Mouse (Mus musculus) heart, embryonic 10.5 days (tissue): ENCODE measurements at regions not wholly inside any gene's neighbourhood (a gene's known extent, or its start where the extent isn't known, plus 50 kb on each side); places are given as distances from the start of the nearest gene placed in this dataset.
A peak's percentile ranks its signal among the peaks of the same experiment; 100 is the strongest.

Source experiments
- DNase-seq: peaks from one replicate; pipeline ENCODE4 v3.0.0-alpha.2; 2017; ENCODE audit warnings: low spot score
- H3K27ac ChIP-seq: fragments of 300-500 bp; sonication (generic); 2 replicates; pipeline ENCODE4 v1.5.1; 2016; ENCODE audit warnings: mild to moderate bottlenecking
- H3K27me3 ChIP-seq: fragments of 300-500 bp; sonication (generic); 2 replicates; pipeline ENCODE4 v1.6.1; 2016; ENCODE audit warnings: mild to moderate bottlenecking; ENCODE audit not compliant: poor library complexity, insufficient read depth, severe bottlenecking
- H3K36me3 ChIP-seq: fragments of 300-500 bp; sonication (generic); 2 replicates; pipeline ENCODE4 v1.6.1; 2016; ENCODE audit warnings: mild to moderate bottlenecking, moderate library complexity
- H3K4me1 ChIP-seq: fragments of 300-500 bp; sonication (generic); 2 replicates; pipeline ENCODE4 v1.6.1; 2016; ENCODE audit warnings: mild to moderate bottlenecking
- H3K4me3 ChIP-seq: fragments of 300-500 bp; sonication (generic); 2 replicates; pipeline ENCODE4 v1.5.1; 2016; ENCODE audit warnings: mild to moderate bottlenecking, moderate library complexity
- H3K9me3 ChIP-seq: fragments of 300-500 bp; sonication (generic); 2 replicates; pipeline ENCODE4 v1.6.1; 2016; ENCODE audit warnings: mild to moderate bottlenecking, moderate library complexity
- WGBS: fragments of 180-500 bp; shearing (Covaris S2); methylation state at CpG from one replicate; pipeline ENCODE4 v1.1.7; 2016; 5-methylcytosine and 5-hydroxymethylcytosine counted together

DNA sequence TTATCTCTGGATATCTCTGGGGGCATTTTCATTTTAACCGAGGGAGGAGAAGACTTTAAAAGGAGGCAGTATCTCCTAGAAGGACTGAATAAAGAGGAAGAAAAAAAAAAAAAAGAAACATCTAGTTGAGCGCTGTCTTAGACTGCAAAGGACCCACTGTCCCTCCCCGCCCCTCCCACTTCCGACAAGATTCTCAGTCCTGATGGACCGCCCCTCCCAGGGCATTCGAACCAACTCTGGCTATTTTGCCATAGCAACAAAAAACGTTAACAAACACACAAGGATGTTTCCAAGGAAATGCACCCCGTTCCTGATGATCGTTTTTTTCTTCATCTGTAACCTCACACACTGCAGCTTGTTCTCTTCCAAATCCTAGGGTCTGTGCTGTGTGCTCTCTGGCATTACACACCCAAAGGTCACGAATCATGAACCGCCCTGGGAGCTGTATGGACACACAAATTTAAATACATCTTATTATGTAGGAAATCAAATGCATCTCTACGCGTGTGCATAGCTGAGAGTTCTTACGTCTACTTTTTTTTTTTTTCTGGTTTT is 75.8 kb downstream of the Rnd3 start:
- no peaks in the 10 kb centered on the region for H3K4me1 ChIP-seq
- DNase-seq: no peak
- no peak overlapping the region for H3K27ac ChIP-seq
- no peaks in the 10 kb centered on the region for H3K27me3 ChIP-seq
- 50% methylated on average over 14 of the region's 14 CpGs for WGBS
- 0 out of 2 replicates have a peak overlapping the region, but pooled peaks have one; percentile 10 for H3K4me3 ChIP-seq
- H3K36me3 ChIP-seq: no peaks in the 10 kb centered on the region
- no peaks in the 10 kb centered on the region for H3K9me3 ChIP-seq

DNA sequence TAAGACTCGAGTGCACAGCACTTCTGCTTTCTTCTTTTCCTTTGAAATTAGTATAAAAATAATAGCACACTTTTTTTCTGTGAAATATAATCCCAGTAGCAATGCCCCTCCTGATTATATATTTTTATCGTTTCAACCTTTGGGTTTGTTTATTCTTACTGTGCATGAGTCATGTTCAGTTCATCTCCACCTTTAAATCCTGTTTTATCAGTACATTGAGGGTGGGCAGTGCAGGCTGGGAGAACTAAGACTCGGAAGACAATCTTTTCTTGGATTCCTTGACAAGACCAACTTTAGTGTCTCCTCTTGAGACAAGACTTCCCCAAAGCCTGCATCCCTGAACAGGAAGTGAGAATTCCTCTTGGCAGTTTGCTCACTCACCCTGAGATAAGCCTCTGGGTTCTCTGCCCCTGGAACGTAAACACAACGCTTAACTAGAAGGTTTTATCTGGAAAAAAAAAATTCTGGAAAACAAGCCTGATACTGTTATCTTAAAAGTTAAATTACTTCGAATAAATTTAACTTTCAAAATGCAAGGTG is 76.5 kb downstream of the Rnd3 start:
- Histone ChIP-seq H3K4me1 (no peaks in the 10 kb centered on the region), H3K9me3 (no peaks in the 10 kb centered on the region), H3K27ac (no peak overlapping the region), H3K36me3 (no peaks in the 10 kb centered on the region), H3K4me3 (0 out of 2 replicates have a peak overlapping the region, but pooled peaks have one; percentile 8), H3K27me3 (no peaks in the 10 kb centered on the region)
- no peak for DNase-seq
- 17% methylated on average over 6 of the region's 6 CpGs for WGBS

- H3K9me3 ChIP-seq: no peaks in the 10 kb centered on the region
- H3K4me1 ChIP-seq: 0 out of 2 replicates have a peak, but pooled peaks cover under 1% of the 10 kb centered on the region
- DNase-seq: no peak
- H3K27me3 ChIP-seq: no peaks in the 10 kb centered on the region
- WGBS: 81% methylated on average over 2 of the region's 2 CpGs
- no peak overlapping the region for H3K27ac ChIP-seq
- no peak overlapping the region for H3K4me3 ChIP-seq
- H3K36me3 ChIP-seq: no peaks in the 10 kb centered on the region
Observed at GRCm38 (mm10) chr2:51070902-51071301, 78.0 kb downstream of the Rnd3 start.

GRCm38 (mm10) chr2:51066423-51066831 is 82.5 kb downstream of the Rnd3 start:
- Histone ChIP-seq H3K27ac (0 out of 2 replicates have a peak overlapping the region, but pooled peaks have one; percentile 10), H3K36me3 (no peaks in the 10 kb centered on the region), H3K4me3 (no peak overlapping the region), H3K4me1 (peaks cover 4% of the 10 kb centered on the region; the same call in 1 of the 2 replicates), H3K27me3 (no peaks in the 10 kb centered on the region), H3K9me3 (no peaks in the 10 kb centered on the region)
- DNase-seq: no peak
- 75% methylated on average over 11 of the region's 11 CpGs for WGBS

GRCm38 (mm10) chr2:51065821-51066220 is 83.1 kb downstream of the Rnd3 start:
- no peak for DNase-seq
- 55% methylated on average over 6 of the region's 6 CpGs for WGBS
- Histone ChIP-seq H3K27ac (no peak overlapping the region), H3K27me3 (no peaks in the 10 kb centered on the region), H3K4me3 (no peak overlapping the region), H3K36me3 (no peaks in the 10 kb centered on the region), H3K4me1 (peaks cover 4% of the 10 kb centered on the region; the same call in 1 of the 2 replicates), H3K9me3 (no peaks in the 10 kb centered on the region)

DNA sequence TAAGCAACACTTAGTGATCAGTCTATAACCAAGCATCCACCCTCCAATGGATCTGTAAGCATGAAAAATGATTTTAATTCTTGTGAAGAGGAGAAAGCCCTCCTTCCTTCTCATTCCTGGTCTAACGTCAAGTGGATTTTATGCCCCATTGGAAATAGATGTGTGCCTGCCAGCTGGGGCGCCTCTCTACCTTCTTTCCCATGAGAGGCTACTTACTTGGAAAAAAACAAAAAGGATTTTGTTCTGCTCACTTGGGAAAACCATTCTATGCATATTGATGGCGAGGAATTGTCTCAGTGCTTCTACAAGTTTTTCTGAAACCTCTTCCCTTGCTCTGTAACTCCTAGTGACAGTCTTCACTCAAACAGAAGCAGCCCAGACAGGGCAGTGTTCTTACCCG is 84.1 kb downstream of the Rnd3 start:
- no peaks in the 10 kb centered on the region for H3K27me3 ChIP-seq
- no peak overlapping the region for H3K27ac ChIP-seq
- 86% methylated on average over 4 of the region's 4 CpGs for WGBS
- no peak overlapping the region for H3K4me3 ChIP-seq
- no peaks in the 10 kb centered on the region for H3K9me3 ChIP-seq
- H3K4me1 ChIP-seq: peaks cover 4% of the 10 kb centered on the region; the same call in 1 of the 2 replicates
- no peaks in the 10 kb centered on the region for H3K36me3 ChIP-seq
- DNase-seq: no peak

GRCm38 (mm10) chr2:51062049-51062448 is 86.9 kb downstream of the Rnd3 start:
- 88% methylated on average over 5 of the region's 5 CpGs for WGBS
- H3K36me3 ChIP-seq: no peaks in the 10 kb centered on the region
- H3K4me1 ChIP-seq: peaks cover 7% of the 10 kb centered on the region
- no peak overlapping the region for H3K27ac ChIP-seq
- H3K9me3 ChIP-seq: no peaks in the 10 kb centered on the region
- H3K27me3 ChIP-seq: no peaks in the 10 kb centered on the region
- H3K4me3 ChIP-seq: no peak overlapping the region
- no peak for DNase-seq

DNA sequence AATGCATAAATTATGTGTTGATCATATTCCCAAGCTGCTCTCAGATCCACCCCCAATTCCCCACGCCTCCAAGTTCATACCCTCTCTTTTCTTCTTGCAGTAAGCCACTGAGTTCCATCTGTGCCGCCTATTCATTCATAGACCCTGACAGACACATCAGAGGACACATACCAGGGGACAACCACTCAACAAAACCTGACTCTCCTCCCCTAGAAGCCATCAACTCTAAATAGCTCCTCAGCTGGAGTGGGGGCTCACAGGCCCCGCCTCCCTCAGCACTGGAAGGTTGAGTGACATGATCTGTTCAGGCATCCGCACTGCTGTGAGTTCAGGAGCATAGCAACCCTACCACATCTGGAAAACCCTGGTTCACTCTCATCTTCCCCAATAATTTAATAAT is 90.8 kb downstream of the Rnd3 start:
- Histone ChIP-seq H3K4me1 (peaks cover 5% of the 10 kb centered on the region; the same call in 1 of the 2 replicates), H3K27ac (no peak overlapping the region), H3K27me3 (no peaks in the 10 kb centered on the region), H3K4me3 (no peak overlapping the region), H3K9me3 (no peaks in the 10 kb centered on the region), H3K36me3 (no peaks in the 10 kb centered on the region)
- 53% methylated on average over 4 of the region's 4 CpGs for WGBS
- peak; percentile 78 for DNase-seq

DNA sequence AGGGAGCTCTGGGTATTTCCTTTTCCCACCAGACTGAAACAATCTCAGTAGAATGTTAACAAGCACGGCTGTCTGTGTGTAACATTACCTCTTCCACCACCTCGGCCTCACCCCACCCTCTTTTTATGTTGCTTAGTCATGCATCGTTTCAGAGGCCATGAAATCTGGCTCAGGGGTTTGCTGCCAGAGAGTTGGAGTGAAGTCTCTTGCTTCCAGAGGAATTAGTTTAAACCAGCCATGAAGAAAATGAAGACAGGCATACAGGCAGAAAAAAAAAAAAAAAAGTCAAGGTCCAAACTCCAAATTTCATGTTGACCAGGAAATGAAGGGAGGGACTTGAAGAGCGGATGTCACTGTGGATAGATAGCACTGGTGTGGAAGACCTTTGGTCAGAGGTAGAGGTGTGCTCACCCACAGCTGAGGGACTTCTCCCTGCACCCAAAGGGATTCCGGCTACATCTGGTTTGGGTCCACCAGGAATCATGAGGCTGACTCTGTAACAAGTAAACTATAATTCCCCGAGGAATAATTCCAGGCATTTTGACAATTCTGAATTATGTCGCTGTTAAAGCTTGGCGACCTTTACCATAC is 92.7 kb downstream of the Rnd3 start:
- peaks cover 5% of the 10 kb centered on the region; the same call in 1 of the 2 replicates for H3K4me1 ChIP-seq
- H3K9me3 ChIP-seq: no peaks in the 10 kb centered on the region
- 64% methylated on average over 8 of the region's 8 CpGs for WGBS
- H3K27ac ChIP-seq: no peak overlapping the region
- no peaks in the 10 kb centered on the region for H3K27me3 ChIP-seq
- no peak for DNase-seq
- no peak overlapping the region for H3K4me3 ChIP-seq
- no peaks in the 10 kb centered on the region for H3K36me3 ChIP-seq

DNA sequence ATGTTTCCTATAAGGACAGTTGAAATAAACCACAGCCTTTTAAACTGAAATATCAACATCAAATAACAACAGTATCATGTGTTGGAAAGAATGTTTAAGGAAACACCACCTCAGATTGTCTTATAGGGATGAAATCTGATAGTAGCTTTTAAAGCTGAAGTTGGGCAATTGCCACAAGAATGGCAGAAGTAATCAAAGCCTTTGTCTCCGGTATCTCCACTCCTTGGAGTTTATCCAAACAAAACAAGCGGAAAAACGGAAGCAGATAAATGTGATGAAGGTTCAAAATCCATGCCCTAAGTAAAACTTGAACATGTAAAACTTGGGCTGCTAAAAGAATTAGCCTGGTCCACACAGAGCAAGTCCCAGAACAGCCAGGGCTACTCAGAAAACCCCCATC is 93.6 kb downstream of the Rnd3 start:
- no peak overlapping the region for H3K4me3 ChIP-seq
- 39% methylated on average over 3 of the region's 3 CpGs for WGBS
- H3K4me1 ChIP-seq: peaks cover 5% of the 10 kb centered on the region; the same call in 1 of the 2 replicates
- H3K36me3 ChIP-seq: no peaks in the 10 kb centered on the region
- DNase-seq: no peak
- H3K9me3 ChIP-seq: no peaks in the 10 kb centered on the region
- H3K27me3 ChIP-seq: no peaks in the 10 kb centered on the region
- H3K27ac ChIP-seq: no peak overlapping the region

DNA sequence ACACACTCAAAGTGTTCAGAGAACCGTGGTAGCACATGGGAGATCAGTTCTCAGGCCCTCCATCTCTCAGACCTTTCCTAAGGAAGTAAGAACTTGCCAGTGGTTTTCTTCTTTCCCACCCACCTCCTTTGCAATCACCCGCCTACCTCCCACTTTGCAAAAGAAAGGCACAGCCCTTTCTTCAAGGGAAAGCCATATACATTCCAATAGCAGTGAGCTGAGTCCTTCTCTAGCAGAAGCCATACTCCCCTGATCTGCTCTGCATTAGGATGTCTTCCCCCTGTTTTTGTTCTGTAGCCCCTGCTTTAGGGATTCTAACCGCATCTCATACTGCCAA is 99.1 kb downstream of the Rnd3 start:
- Histone ChIP-seq H3K27me3 (no peaks in the 10 kb centered on the region), H3K27ac (no peak overlapping the region), H3K9me3 (no peaks in the 10 kb centered on the region), H3K4me3 (no peak overlapping the region), H3K36me3 (no peaks in the 10 kb centered on the region), H3K4me1 (no peaks in the 10 kb centered on the region)
- DNase-seq: no peak
- WGBS: 71% methylated on average over 3 of the region's 3 CpGs

GRCm38 (mm10) chr2:51049101-51049833 is 99.6 kb downstream of the Rnd3 start:
- H3K27ac ChIP-seq: no peak overlapping the region
- no peaks in the 10 kb centered on the region for H3K9me3 ChIP-seq
- no peak overlapping the region for H3K4me3 ChIP-seq
- no peak for DNase-seq
- H3K27me3 ChIP-seq: no peaks in the 10 kb centered on the region
- WGBS: 73% methylated on average over 8 of the region's 8 CpGs
- no peaks in the 10 kb centered on the region for H3K36me3 ChIP-seq
- H3K4me1 ChIP-seq: no peaks in the 10 kb centered on the region

GRCm38 (mm10) chr2:51047520-51047919 is 101.4 kb downstream of the Rnd3 start:
- no peaks in the 10 kb centered on the region for H3K4me1 ChIP-seq
- WGBS: 75% methylated on average over 5 of the region's 5 CpGs
- no peak overlapping the region for H3K4me3 ChIP-seq
- no peak for DNase-seq
- no peaks in the 10 kb centered on the region for H3K36me3 ChIP-seq
- no peaks in the 10 kb centered on the region for H3K27me3 ChIP-seq
- no peaks in the 10 kb centered on the region for H3K9me3 ChIP-seq
- no peak overlapping the region for H3K27ac ChIP-seq
